Mouse (Mus musculus) liver, adult 2 months (tissue): ENCODE results near the gene Zfp618. TPM values are rescaled to one million over a fixed set of nuclear protein-coding genes. Genes with fewer than 3 reads are reported as not detected.
A peak's percentile ranks its signal among the peaks of the same experiment; 100 is the strongest.

ENCODE experiments used
- DNase-seq: peaks from one replicate; pipeline ENCODE4 v3.0.0-alpha.2; 2011; ENCODE audit warnings: low read depth, low spot score; ENCODE audit errors: extremely low read depth
- H3K27ac ChIP-seq: fragments of 200-500 bp; replicated peaks from 2 replicates; pipeline ENCODE4 v1.5.1; 2012; ENCODE audit warnings: low read depth, mild to moderate bottlenecking, control low read depth, inconsistent platforms, low read length; ENCODE audit not compliant: insufficient read depth
- H3K27me3 ChIP-seq: fragments of 200-500 bp; 2 replicates; pipeline ENCODE4 v1.6.1; 2012; ENCODE audit warnings: mild to moderate bottlenecking, moderate library complexity, low read length, inconsistent platforms; ENCODE audit not compliant: control insufficient read depth, insufficient read depth
- H3K36me3 ChIP-seq: fragments of 200-500 bp; 2 replicates; pipeline ENCODE4 v1.6.1; 2012; ENCODE audit warnings: low read length, inconsistent platforms; ENCODE audit not compliant: control insufficient read depth, insufficient read depth
- H3K4me1 ChIP-seq: fragments of 200-500 bp; 2 replicates; pipeline ENCODE4 v1.6.1; 2011; ENCODE audit warnings: low read length; ENCODE audit not compliant: control insufficient read depth, insufficient read depth
- H3K4me3 ChIP-seq: fragments of 200-500 bp; 2 replicates; pipeline ENCODE4 v1.5.1; 2011; ENCODE audit warnings: low read depth, mild to moderate bottlenecking, control low read depth, low read length, moderate library complexity; ENCODE audit not compliant: insufficient read depth
- H3K79me2 ChIP-seq: fragments of 200-500 bp; 2 replicates; pipeline ENCODE4 v1.6.1; 2012; ENCODE audit warnings: inconsistent platforms, mild to moderate bottlenecking, low read length, moderate library complexity; ENCODE audit not compliant: control insufficient read depth, insufficient read depth
- H3K9ac ChIP-seq: fragments of 200-500 bp; 2 replicates; pipeline ENCODE4 v1.6.1; 2012; ENCODE audit warnings: low read depth, mild to moderate bottlenecking, control low read depth, inconsistent platforms, low read length
- CTCF ChIP-seq: fragments of 200-500 bp; IDR thresholded peaks from 2 replicates; pipeline ENCODE4 v1.5.1; 2011; ENCODE audit warnings: low read depth, low read length, control low read depth
- POLR2A ChIP-seq: fragments of 200-500 bp; IDR thresholded peaks from 2 replicates; pipeline ENCODE4 v1.6.1; 2011; ENCODE audit warnings: low read length, control low read depth; ENCODE audit not compliant: insufficient read depth; ENCODE audit errors: extremely low read depth
- WGBS: fragments of 180-500 bp; shearing (Covaris S2); methylation state at CpG from one replicate; pipeline ENCODE4 v1.1.7; 2018; 5-methylcytosine and 5-hydroxymethylcytosine counted together
- polyA plus RNA-seq: library from polyadenylated mRNA; depleted of rRNA; stranded (reverse); fragments of >200 nt; gene quantifications from 2 replicates; pipeline ENCODE4 v1.2.3, GENCODE M21; 2012
- total RNA-seq: library from RNA; depleted of rRNA; stranded (reverse); fragments of >200 nt; gene quantifications from 2 replicates; pipeline ENCODE4 v1.2.3, GENCODE M21; 2014

The Zfp618 gene
- total and polyA plus RNA-seq, 2 experiments = 0.18 to 0.73 TPM

- peaks cover 8% of the 10 kb centered on the region for H3K4me1 ChIP-seq
- H3K4me3 ChIP-seq = no peak overlapping the region
- H3K79me2 ChIP-seq = no peaks in the 10 kb centered on the region
- no peak overlapping the region for H3K9ac ChIP-seq
- no peak for DNase-seq
- H3K36me3 ChIP-seq = no peaks in the 10 kb centered on the region
- no peak overlapping the region for H3K27ac ChIP-seq
- H3K27me3 ChIP-seq = no peaks in the 10 kb centered on the region
- no peak for TF ChIP-seq POLR2A
- TF ChIP-seq CTCF = no peak
Observed at GRCm38 (mm10) chr4:63049596-63050318, 84.4 kb downstream of the Zfp618 start.

GRCm38 (mm10) chr4:63050319-63050676 lies 84.9 kb downstream of the Zfp618 start:
- WGBS = 67% methylated on average over 4 of the region's 4 CpGs
- Histone ChIP-seq H3K27me3 (no peaks in the 10 kb centered on the region), H3K36me3 (no peaks in the 10 kb centered on the region), H3K27ac (no peak overlapping the region), H3K9ac (no peak overlapping the region), H3K4me1 (peaks cover 8% of the 10 kb centered on the region), H3K4me3 (no peak overlapping the region), H3K79me2 (no peaks in the 10 kb centered on the region)
- no peak for DNase-seq
- TF ChIP-seq CTCF (no peak), POLR2A (no peak)

DNA sequence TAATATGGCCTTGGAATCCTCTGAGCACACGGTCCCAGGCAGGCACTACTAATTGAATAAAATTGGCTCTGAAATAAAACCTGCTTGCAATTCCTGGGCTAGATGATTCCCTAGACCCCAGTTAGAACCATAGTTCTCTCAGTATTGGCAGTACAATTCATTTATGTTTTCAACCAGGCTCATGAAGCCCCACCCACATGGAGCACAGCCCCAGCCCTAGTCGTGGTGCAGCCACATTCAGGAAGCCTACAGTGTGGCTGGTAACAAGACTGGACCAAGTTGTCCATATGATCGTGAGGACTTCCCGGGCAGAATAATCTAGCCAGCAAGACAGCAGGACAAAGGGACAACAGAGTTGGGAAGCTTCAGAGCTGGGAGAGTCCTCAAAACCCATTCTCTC lies 85.6 kb downstream of the Zfp618 start:
- Histone ChIP-seq H3K36me3 (no peaks in the 10 kb centered on the region), H3K4me1 (peaks cover 8% of the 10 kb centered on the region), H3K9ac (no peak overlapping the region), H3K27ac (no peak overlapping the region), H3K27me3 (no peaks in the 10 kb centered on the region), H3K4me3 (no peak overlapping the region), H3K79me2 (no peaks in the 10 kb centered on the region)
- TF ChIP-seq CTCF (no peak), POLR2A (no peak)
- 70% methylated on average over 4 of the region's 4 CpGs for WGBS
- DNase-seq = no peak

GRCm38 (mm10) chr4:63051940-63052661 lies 86.7 kb downstream of the Zfp618 start:
- TF ChIP-seq POLR2A = no peak
- TF ChIP-seq CTCF = no peak
- no peaks in the 10 kb centered on the region for H3K36me3 ChIP-seq
- no peak overlapping the region for H3K9ac ChIP-seq
- peak; percentile 67 for DNase-seq
- H3K27me3 ChIP-seq = no peaks in the 10 kb centered on the region
- H3K4me1 ChIP-seq = peaks cover 9% of the 10 kb centered on the region
- WGBS = 26% methylated on average over 7 of the region's 7 CpGs
- no peak overlapping the region for H3K4me3 ChIP-seq
- no peaks in the 10 kb centered on the region for H3K79me2 ChIP-seq
- H3K27ac ChIP-seq = peak overlapping the region; percentile 12; the same call in 1 of the 2 replicates

GRCm38 (mm10) chr4:63052662-63053033 lies 87.3 kb downstream of the Zfp618 start:
- no peak for DNase-seq
- H3K27me3 ChIP-seq = no peaks in the 10 kb centered on the region
- H3K27ac ChIP-seq = peak overlapping the region; percentile 4; the same call in 1 of the 2 replicates
- H3K4me1 ChIP-seq = peaks cover 9% of the 10 kb centered on the region
- H3K9ac ChIP-seq = no peak overlapping the region
- no peak overlapping the region for H3K4me3 ChIP-seq
- TF ChIP-seq CTCF (no peak), POLR2A (no peak)
- WGBS = 42% methylated on average over 2 of the region's 2 CpGs
- H3K36me3 ChIP-seq = no peaks in the 10 kb centered on the region
- H3K79me2 ChIP-seq = no peaks in the 10 kb centered on the region

- TF ChIP-seq CTCF (no peak), POLR2A (no peak)
- H3K4me1 ChIP-seq = peaks cover 10% of the 10 kb centered on the region
- DNase-seq = no peak
- no peak overlapping the region for H3K27ac ChIP-seq
- no peak overlapping the region for H3K4me3 ChIP-seq
- H3K36me3 ChIP-seq = no peaks in the 10 kb centered on the region
- no peak overlapping the region for H3K9ac ChIP-seq
- no peaks in the 10 kb centered on the region for H3K27me3 ChIP-seq
- WGBS = 92% methylated on average over 10 of the region's 10 CpGs
- H3K79me2 ChIP-seq = no peaks in the 10 kb centered on the region
Observed at GRCm38 (mm10) chr4:63055216-63055745, 89.9 kb downstream of the Zfp618 start.
